Mouse (Mus musculus) olfactory bulb, adult 2 months (tissue): ENCODE data around the gene 1700109H08Rik. TPM values are rescaled to one million over a fixed set of nuclear protein-coding genes. Genes with fewer than 3 reads are reported as not detected.

Experiments
- H3K27ac ChIP-seq: fragments of 200-500 bp; 2 replicates; pipeline ENCODE4 v1.5.1; 2012; ENCODE audit warnings: low read depth, low read length; ENCODE audit not compliant: insufficient read depth
- H3K4me1 ChIP-seq: fragments of 200-500 bp; 2 replicates; pipeline ENCODE4 v1.6.1; 2012; ENCODE audit warnings: low read length; ENCODE audit not compliant: control insufficient read depth, insufficient read depth
- H3K4me3 ChIP-seq: fragments of 200-500 bp; 2 replicates; pipeline ENCODE4 v1.5.1; 2012; ENCODE audit warnings: mild to moderate bottlenecking, low read depth, low read length, moderate library complexity; ENCODE audit not compliant: insufficient read depth
- CTCF ChIP-seq: fragments of 200-500 bp; IDR thresholded peaks from 2 replicates; pipeline ENCODE4 v1.5.1; 2012; ENCODE audit warnings: low read depth, mild to moderate bottlenecking, low read length, moderate library complexity; ENCODE audit not compliant: insufficient read depth
- POLR2A ChIP-seq: fragments of 200-500 bp; IDR thresholded peaks from 2 replicates; pipeline ENCODE4 v1.6.1; 2012; ENCODE audit warnings: mild to moderate bottlenecking, low read depth, low read length, moderate library complexity; ENCODE audit not compliant: insufficient read depth
- WGBS: fragments of 180-500 bp; shearing (Covaris S2); methylation state at CpG from one replicate; pipeline ENCODE4 v1.1.7; 2018; 5-methylcytosine and 5-hydroxymethylcytosine counted together
- polyA plus RNA-seq: library from polyadenylated mRNA; stranded (reverse); fragments of >200 nt; gene quantifications from 2 replicates; pipeline ENCODE4 v1.2.4, GENCODE M21; 2012; ENCODE audit warnings: low replicate concordance; ENCODE audit not compliant: missing spikeins, insufficient read depth, insufficient read length

1700109H08Rik gene
- polyA plus RNA-seq, 1 experiment, result not detected

DNA sequence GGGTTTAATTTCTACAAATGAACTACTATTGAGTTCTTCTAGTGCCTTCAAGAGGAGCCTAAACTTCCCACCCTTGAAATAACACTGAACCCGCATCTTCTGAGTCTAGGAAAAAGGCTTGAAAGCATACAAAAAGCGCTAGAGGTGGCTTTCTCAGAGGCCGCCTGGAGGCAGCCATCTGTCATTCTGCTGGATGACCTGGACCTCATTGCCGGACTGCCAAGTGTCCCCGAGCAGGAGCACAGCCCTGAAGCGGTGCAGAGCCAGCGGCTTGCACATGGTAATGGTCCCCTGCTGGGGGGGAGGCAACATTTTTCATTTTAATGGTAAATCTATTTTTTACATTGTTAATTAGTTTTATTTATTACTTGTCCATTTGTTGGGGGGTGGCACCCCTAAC, 49.1 kb downstream of the 1700109H08Rik start:
- WGBS, result 88% methylated on average over 7 of the region's 7 CpGs
- Histone ChIP-seq H3K4me1 (no peaks in the 10 kb centered on the region), H3K4me3 (no peak overlapping the region), H3K27ac (no peak overlapping the region)
- no peak for TF ChIP-seq POLR2A

DNA sequence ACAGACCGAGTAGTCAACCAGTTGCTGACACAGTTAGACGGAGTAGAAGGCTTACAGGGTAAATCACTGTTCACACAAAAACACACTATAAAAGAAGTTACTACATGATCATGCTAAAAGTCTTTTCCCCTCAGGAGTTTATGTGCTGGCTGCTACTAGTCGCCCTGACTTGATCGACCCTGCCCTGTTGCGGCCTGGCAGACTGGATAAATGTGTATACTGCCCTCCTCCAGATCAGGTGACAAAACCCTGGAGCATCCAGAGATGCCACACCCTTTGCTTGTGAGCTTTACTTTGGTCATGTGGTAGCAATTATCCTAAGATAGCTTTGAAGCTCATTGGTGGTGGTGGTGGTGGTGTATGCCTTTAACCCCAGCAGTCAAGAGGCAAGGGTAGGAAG, 58.7 kb downstream of the 1700109H08Rik start:
- no peak overlapping the region for H3K27ac ChIP-seq
- H3K4me3 ChIP-seq, result no peak overlapping the region
- no peaks in the 10 kb centered on the region for H3K4me1 ChIP-seq
- 98% methylated on average over 5 of the region's 5 CpGs for WGBS
- no peak for TF ChIP-seq CTCF
- TF ChIP-seq POLR2A, result no peak

DNA sequence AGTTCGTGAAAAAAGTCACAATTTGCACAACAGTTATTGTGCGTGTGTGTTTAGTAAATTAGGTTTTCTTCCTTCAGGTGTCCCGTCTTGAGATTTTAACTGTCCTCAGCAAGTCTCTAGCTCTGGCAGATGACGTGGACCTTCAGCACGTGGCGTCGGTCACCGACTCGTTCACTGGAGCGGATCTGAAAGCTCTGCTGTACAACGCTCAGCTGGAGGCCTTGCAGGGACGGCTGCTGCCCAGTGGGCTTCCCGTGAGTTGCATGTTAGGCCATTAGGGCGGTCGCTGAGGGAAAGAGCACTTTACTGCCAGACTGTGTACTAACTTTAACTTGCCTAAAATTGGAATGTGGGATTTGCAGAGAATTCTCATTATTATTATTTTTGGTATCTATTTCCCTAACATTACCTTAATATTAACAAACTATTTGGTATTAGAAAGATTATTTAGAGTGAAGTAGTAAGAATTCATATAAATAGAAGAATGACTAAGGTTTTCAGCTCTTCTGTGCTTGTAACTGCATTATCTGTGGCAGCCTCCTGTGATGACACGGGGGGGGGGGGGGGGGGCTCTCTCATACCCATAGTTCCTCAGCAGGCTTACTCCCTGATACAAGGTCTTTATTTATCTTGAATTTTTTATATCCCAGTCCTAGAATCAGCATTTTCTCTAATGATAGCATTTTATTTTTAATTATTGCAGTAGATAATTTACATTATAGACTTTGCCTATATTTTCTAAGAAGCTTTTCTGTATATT, 60.3 kb downstream of the 1700109H08Rik start:
- Histone ChIP-seq H3K4me3 (no peak overlapping the region), H3K27ac (no peak overlapping the region), H3K4me1 (no peaks in the 10 kb centered on the region)
- 58% methylated on average over 16 of the region's 16 CpGs for WGBS
- TF ChIP-seq CTCF (no peak), POLR2A (no peak)

DNA sequence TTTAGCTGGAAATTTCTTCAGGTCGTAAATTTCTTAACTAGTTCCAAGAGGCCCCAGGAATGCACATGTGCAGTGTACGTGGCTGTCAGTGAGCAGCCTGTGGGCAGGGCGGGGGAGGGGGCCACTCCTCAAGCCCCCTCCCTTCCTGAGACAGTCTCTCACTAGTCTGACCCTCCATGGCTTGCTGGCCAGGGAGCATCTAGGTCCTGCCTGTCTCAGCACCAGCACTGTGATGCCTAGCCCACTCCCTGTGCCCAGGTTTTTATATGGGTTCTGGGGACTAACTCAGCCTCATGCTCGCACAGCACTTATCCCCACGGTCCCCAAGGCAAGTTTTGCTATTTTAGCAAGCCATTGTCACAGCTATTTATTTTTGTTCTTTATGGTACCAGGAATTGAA, 60.9 kb downstream of the 1700109H08Rik start:
- TF ChIP-seq POLR2A (no peak), CTCF (no peak)
- no peaks in the 10 kb centered on the region for H3K4me1 ChIP-seq
- no peak overlapping the region for H3K27ac ChIP-seq
- no peak overlapping the region for H3K4me3 ChIP-seq
- 89% methylated on average over 5 of the region's 5 CpGs for WGBS

DNA sequence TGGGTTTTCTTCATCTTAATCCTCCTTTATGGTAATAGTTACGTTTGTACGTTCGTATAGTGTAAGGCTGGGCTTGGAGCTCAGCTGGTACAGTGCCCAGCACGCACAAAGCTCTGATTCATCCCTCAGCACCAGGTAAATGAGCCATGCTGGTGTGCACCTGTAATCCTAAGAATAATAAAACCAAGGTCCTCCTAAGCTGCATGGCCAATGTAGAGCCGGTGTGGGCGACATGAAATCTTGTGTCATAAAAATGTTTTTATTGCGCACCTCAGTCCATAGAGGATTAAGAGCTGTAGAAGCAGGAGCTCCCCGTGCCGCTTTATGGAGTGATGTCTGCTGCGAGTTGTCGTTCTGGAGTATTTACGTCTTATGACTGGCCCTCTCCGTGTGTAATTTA, 61.9 kb downstream of the 1700109H08Rik start:
- no peak overlapping the region for H3K4me3 ChIP-seq
- 94% methylated on average over 13 of the region's 13 CpGs for WGBS
- no peak for TF ChIP-seq POLR2A
- no peak for TF ChIP-seq CTCF
- no peak overlapping the region for H3K27ac ChIP-seq
- no peaks in the 10 kb centered on the region for H3K4me1 ChIP-seq

DNA sequence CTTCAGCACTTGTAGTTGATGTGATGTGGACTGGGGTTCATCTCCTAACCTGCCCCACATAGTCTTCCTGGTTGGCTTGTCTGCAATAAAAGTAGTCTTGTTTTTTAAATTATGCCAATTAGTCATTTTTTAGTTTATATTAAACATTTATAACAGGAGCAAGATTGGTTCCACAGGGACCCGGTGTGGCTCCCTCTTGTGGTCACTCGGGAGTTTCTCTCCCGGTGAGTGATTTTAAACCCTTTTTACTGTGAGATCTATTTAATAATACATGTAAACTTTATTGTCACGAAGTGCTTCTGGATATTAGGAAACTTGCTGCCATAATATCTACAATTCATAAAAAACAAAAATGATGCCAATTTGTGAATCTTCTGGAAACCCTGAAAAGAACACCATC, 62.6 kb downstream of the 1700109H08Rik start:
- Histone ChIP-seq H3K27ac (no peak overlapping the region), H3K4me3 (no peak overlapping the region), H3K4me1 (no peaks in the 10 kb centered on the region)
- WGBS, result 75% methylated on average over 4 of the region's 4 CpGs
- TF ChIP-seq POLR2A, result no peak
- TF ChIP-seq CTCF, result no peak

Other genes with a start within 250 kb of the 1700109H08Rik start
- gene Cdk6, start 230.1 kb upstream of the 1700109H08Rik start, polyA plus RNA-seq, result 52.8 TPM in 1 of 2 replicates, not detected in the other
- gene Fam133b, start 27.7 kb upstream of the 1700109H08Rik start, polyA plus RNA-seq, result not detected in 2 replicates
- gene Pex1, start 24.5 kb downstream of the 1700109H08Rik start, polyA plus RNA-seq, result not detected in 2 replicates
- not detected in 2 replicates for gene Rbm48, start 25.0 kb downstream of the 1700109H08Rik start, polyA plus RNA-seq
- not detected in 2 replicates for gene Tmbim7, start 79.6 kb downstream of the 1700109H08Rik start, polyA plus RNA-seq
- gene Gatad1, start 85.6 kb downstream of the 1700109H08Rik start, polyA plus RNA-seq, result not detected in 2 replicates
- gene Ankib1, start 231.4 kb downstream of the 1700109H08Rik start, polyA plus RNA-seq, result not detected in 2 replicates
- gene Krit1, start 231.6 kb downstream of the 1700109H08Rik start, polyA plus RNA-seq, result not detected in 2 replicates